Mouse (Mus musculus) lung, embryonic 14.5 days (tissue): Measurements from ENCODE around the gene Tmem245. TPM values are rescaled to one million over a fixed set of nuclear protein-coding genes. Genes with fewer than 3 reads are reported as not detected.

Experiments
- ATAC-seq: fragments of 200-750 bp; cut with Nextera tagmentation; 2 replicates; pipeline ENCODE4 v1.8.0; 2017; ENCODE audit warnings: mild to moderate bottlenecking, moderate TSS enrichment, moderate library complexity; ENCODE audit not compliant: insufficient read depth
- DNase-seq: peaks from one replicate; pipeline ENCODE4 v3.0.0-alpha.2; 2015
- H3K27ac ChIP-seq: fragments of 300-500 bp; sonication (generic); 2 replicates; pipeline ENCODE4 v1.5.1; 2014; ENCODE audit warnings: low read depth, mild to moderate bottlenecking, moderate library complexity
- H3K27me3 ChIP-seq: fragments of 300-500 bp; sonication (generic); 2 replicates; pipeline ENCODE4 v1.6.1; 2014; ENCODE audit warnings: low read length, control low read depth; ENCODE audit not compliant: insufficient read depth
- H3K36me3 ChIP-seq: fragments of 300-500 bp; sonication (generic); 2 replicates; pipeline ENCODE4 v1.6.1; 2014; ENCODE audit warnings: control low read depth; ENCODE audit not compliant: insufficient read depth
- H3K4me1 ChIP-seq: fragments of 300-500 bp; sonication (generic); 2 replicates; pipeline ENCODE4 v1.6.1; 2014; ENCODE audit warnings: antibody characterized with exemption, control low read depth; ENCODE audit not compliant: insufficient read depth
- H3K4me2 ChIP-seq: fragments of 300-500 bp; sonication (generic); 2 replicates; pipeline ENCODE4 v1.6.1; 2014; ENCODE audit warnings: mild to moderate bottlenecking
- H3K4me3 ChIP-seq: fragments of 300-500 bp; sonication (generic); 2 replicates; pipeline ENCODE4 v1.5.1; 2014; ENCODE audit warnings: low read depth, low read length
- H3K9ac ChIP-seq: fragments of 300-500 bp; sonication (generic); 2 replicates; pipeline ENCODE4 v1.6.1; 2014
- H3K9me3 ChIP-seq: fragments of 300-500 bp; sonication (generic); 2 replicates; pipeline ENCODE4 v1.6.1; 2016; ENCODE audit warnings: low read depth, low read length, control low read depth
- CTCF ChIP-seq: IDR thresholded peaks from 2 replicates; pipeline ENCODE4 v1.5.1; 2016; ENCODE audit warnings: antibody characterized with exemption, low read depth
- WGBS: fragments of 180-500 bp; shearing (Covaris S2); extraction: QIAGEN DNeasy Blood & Tissue Kit; methylation state at CpG from one replicate; pipeline ENCODE4 v1.1.7; 2014; 5-methylcytosine and 5-hydroxymethylcytosine counted together
- polyA plus RNA-seq: library from polyadenylated mRNA; unstranded; fragments of >200 nt; fragmentation: Nextera tagmentation; extraction: Ambion mirVana; gene quantifications from 2 replicates; pipeline ENCODE4 v1.2.1, GENCODE M21; 2014

The Tmem245 gene
- polyA plus RNA-seq, 1 experiment from 2014 or later = 12.9 TPM

DNA sequence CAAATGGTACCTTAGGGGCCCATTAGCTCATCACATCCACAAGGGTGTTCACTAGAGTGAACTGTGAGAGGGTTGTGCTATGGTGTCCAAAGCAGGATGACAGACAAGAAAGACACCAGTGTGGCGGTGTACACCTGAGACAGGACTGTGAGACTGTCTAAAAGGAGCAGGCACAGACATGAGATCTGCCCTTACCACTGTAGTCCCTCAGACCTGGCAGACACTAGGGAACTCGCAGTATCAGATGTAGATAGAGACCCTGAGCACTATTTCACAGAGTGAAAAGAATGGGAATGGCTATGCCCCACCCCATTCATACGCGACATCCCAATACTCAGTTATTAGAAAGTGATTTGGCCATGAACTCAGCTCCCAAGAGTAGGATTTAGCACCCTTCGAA is 91.3 kb downstream of the Tmem245 start:
- no peaks in the 10 kb centered on the region for H3K27me3 ChIP-seq
- no peaks in the 10 kb centered on the region for H3K4me1 ChIP-seq
- no peak overlapping the region for H3K4me3 ChIP-seq
- H3K4me2 ChIP-seq = no peak overlapping the region
- ATAC-seq (no peak), DNase-seq (no peak)
- no peak overlapping the region for H3K27ac ChIP-seq
- H3K36me3 ChIP-seq = no peaks in the 10 kb centered on the region
- no peaks in the 10 kb centered on the region for H3K9me3 ChIP-seq
- TF ChIP-seq CTCF = no peak
- 92% methylated on average over 5 of the region's 5 CpGs for WGBS
- H3K9ac ChIP-seq = no peak overlapping the region

DNA sequence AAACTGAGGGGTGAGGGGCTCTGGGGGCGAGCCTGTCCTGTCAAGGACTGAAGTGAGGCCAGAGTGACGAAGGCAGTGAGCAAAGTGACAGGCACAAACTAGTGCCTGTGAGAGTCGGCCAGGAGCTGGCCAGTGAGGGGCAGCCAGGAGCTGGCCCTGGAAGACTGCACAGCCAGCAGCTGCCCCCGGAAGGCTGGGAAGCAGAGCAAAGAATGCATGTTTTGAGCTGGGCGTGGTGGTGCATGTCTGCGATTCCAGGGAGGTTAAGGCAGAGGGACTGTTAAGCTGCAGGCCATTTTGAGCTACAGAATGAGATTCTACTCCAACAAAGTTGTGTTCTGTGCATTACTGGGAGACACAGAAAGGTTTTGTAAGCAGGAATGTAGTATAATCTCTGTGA is 96.5 kb downstream of the Tmem245 start:
- no peak overlapping the region for H3K4me2 ChIP-seq
- H3K4me1 ChIP-seq = no peaks in the 10 kb centered on the region
- peak; percentile 62; the same call in 1 of the 2 replicates for ATAC-seq
- no peak overlapping the region for H3K4me3 ChIP-seq
- no peaks in the 10 kb centered on the region for H3K27me3 ChIP-seq
- H3K9me3 ChIP-seq = no peaks in the 10 kb centered on the region
- peak; percentile 25; the same call in 1 of the 2 replicates for TF ChIP-seq CTCF
- 12% methylated on average over 6 of the region's 6 CpGs for WGBS
- H3K36me3 ChIP-seq = no peaks in the 10 kb centered on the region; the same call in 1 of the 2 replicates
- H3K9ac ChIP-seq = no peak overlapping the region
- H3K27ac ChIP-seq = peak overlapping the region; percentile 25; the same call in 1 of the 2 replicates
- peak; percentile 58 for DNase-seq

DNA sequence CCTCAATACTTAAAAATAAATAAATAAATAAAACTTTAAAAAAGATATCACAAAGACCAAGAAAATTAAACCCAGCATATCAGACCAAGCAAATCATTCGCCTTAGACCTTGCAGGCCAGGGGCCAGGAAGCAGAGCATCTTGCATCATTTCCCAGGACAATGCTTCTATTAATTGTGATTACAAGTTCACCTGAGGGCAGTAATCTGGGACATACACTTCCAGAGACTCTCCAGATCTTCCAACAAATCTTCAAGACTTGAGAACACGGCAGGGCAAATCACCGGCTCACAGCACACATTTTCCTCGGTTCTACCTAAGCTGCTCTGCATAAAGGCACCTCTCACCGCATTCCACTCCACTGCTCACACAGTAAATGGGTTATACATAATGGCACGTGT is 99.2 kb downstream of the Tmem245 start:
- no peaks in the 10 kb centered on the region for H3K9me3 ChIP-seq
- no peak for DNase-seq

DNA sequence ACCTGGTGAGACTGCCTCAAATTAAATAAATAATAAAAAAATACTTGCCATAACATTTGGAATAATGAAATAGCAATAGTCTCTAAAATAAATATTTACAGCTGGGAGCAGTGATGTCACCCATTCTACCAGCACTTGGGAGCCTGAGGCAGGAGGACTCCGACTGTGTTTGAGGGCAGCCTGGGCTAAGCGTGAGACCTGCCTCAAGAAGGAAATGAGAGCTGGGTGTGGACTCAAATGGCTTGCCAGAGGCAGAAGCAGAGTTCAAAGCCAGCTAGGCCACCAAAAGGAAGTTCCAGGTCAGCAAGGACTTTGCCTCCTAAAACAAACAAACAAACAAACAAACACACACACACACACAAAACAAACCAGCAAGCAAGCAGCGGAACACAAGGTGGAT is 99.8 kb downstream of the Tmem245 start:
- Histone ChIP-seq H3K27ac (no peak overlapping the region), H3K4me2 (no peak overlapping the region), H3K4me1 (no peaks in the 10 kb centered on the region), H3K4me3 (no peak overlapping the region), H3K9me3 (no peaks in the 10 kb centered on the region), H3K9ac (no peak overlapping the region), H3K36me3 (peaks cover 3% of the 10 kb centered on the region; the same call in 1 of the 2 replicates), H3K27me3 (no peaks in the 10 kb centered on the region)
- WGBS = 85% methylated on average over 3 of the region's 3 CpGs
- no peak for TF ChIP-seq CTCF
- ATAC-seq = no peak
- no peak for DNase-seq

More for the DNA sequence above, 99.2 kb downstream of the Tmem245 start:
- Histone ChIP-seq H3K4me1 (no peaks in the 10 kb centered on the region), H3K9ac (no peak overlapping the region), H3K27ac (no peak overlapping the region), H3K36me3 (peaks cover 3% of the 10 kb centered on the region; the same call in 1 of the 2 replicates), H3K4me2 (no peak overlapping the region), H3K27me3 (no peaks in the 10 kb centered on the region), H3K4me3 (no peak overlapping the region)
- WGBS = 86% methylated on average over 6 of the region's 6 CpGs
- TF ChIP-seq CTCF = no peak
- no peak for ATAC-seq

DNA sequence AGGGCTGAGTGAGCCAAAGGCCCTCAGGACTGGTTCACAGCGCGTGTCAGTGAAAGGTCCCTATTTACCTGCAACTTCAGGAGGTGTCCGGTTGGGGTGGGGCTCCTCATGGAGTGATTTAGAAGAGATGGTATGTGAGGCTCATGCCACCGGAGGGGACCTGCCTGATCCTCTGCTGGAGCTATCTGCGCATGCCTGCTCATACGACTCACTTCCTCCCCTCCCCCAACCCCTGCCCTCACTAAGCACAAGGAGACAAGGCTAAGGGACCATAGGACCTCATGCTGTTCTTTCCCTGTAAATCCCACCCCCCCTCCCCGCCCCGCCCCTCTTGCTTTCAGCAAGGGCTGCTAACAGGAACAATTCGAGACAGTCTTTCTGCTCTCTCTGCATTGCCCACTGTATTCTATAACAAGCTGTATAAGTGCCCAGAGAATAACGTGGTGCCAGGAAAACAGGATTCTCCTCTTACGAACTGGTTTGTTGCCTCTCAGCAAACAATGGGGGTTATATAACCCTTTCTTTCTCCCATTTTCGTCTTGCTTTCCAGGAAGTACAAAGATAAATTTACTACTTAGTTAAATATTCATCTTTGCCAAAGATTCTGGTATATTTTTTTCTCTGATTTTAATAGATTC is 101.2 kb downstream of the Tmem245 start:
- Histone ChIP-seq H3K27me3 (no peaks in the 10 kb centered on the region), H3K9me3 (no peaks in the 10 kb centered on the region), H3K4me1 (no peaks in the 10 kb centered on the region), H3K9ac (no peak overlapping the region), H3K4me3 (no peak overlapping the region), H3K4me2 (no peak overlapping the region), H3K36me3 (peaks cover 7% of the 10 kb centered on the region; the same call in 1 of the 2 replicates), H3K27ac (no peak overlapping the region)
- DNase-seq (no peak), ATAC-seq (no peak)
- TF ChIP-seq CTCF = no peak
- 71% methylated on average over 12 of the region's 12 CpGs for WGBS

GRCm38 (mm10) chr4:56844911-56845310 is 102.3 kb downstream of the Tmem245 start:
- Histone ChIP-seq H3K27ac (no peak overlapping the region), H3K9me3 (no peaks in the 10 kb centered on the region), H3K4me2 (no peak overlapping the region), H3K36me3 (peaks cover 8% of the 10 kb centered on the region; the same call in 1 of the 2 replicates), H3K4me1 (no peaks in the 10 kb centered on the region), H3K9ac (no peak overlapping the region), H3K27me3 (no peaks in the 10 kb centered on the region), H3K4me3 (no peak overlapping the region)
- no peak for DNase-seq
- WGBS = 90% methylated on average over 4 of the region's 4 CpGs
- ATAC-seq = no peak
- no peak for TF ChIP-seq CTCF

- H3K4me2 ChIP-seq = no peak overlapping the region
- H3K27ac ChIP-seq = no peak overlapping the region
- no peaks in the 10 kb centered on the region for H3K4me1 ChIP-seq
- H3K36me3 ChIP-seq = peaks cover 8% of the 10 kb centered on the region; the same call in 1 of the 2 replicates
- no peaks in the 10 kb centered on the region for H3K27me3 ChIP-seq
- H3K9me3 ChIP-seq = no peaks in the 10 kb centered on the region
- TF ChIP-seq CTCF = peak; percentile 40
- no peak overlapping the region for H3K4me3 ChIP-seq
- 86% methylated on average over 2 of the region's 2 CpGs for WGBS
- ATAC-seq (no peak), DNase-seq (no peak)
- H3K9ac ChIP-seq = no peak overlapping the region
Observed at GRCm38 (mm10) chr4:56843963-56844362, 103.3 kb downstream of the Tmem245 start.

DNA sequence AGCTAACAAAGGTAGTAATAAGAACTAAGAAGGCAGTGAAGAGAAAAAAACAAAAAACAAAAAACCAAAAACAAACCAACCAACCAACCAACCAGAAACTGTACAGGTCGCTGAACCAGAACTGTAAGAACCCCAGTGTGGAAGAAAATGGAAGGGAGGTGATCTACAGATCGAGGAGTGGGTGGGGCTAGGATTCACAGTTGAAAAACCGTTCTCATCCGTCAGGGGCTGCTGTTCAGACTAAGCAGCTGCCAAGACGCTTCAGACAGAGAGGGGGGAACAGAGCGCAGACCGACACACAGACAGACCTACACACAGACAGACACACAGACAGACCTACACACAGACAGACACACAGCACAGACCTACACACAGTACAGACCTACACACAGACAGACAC is 104.7 kb downstream of the Tmem245 start:
- ATAC-seq = no peak
- Histone ChIP-seq H3K4me1 (no peaks in the 10 kb centered on the region), H3K27ac (no peak overlapping the region), H3K9ac (no peak overlapping the region), H3K4me3 (no peak overlapping the region), H3K9me3 (no peaks in the 10 kb centered on the region), H3K4me2 (no peak overlapping the region), H3K27me3 (no peaks in the 10 kb centered on the region), H3K36me3 (peaks cover 13% of the 10 kb centered on the region)
- DNase-seq = no peak
- WGBS = 66% methylated on average over 7 of the region's 7 CpGs
- TF ChIP-seq CTCF = no peak
